Mouse (Mus musculus): ENCODE data around the gene Mdga2. TPM values are rescaled to one million over a fixed set of nuclear protein-coding genes. Genes with fewer than 3 reads are reported as not detected.

The Mdga2 gene
- polyA plus RNA-seq, 1 experiment from 2014 or later: 0.33 TPM

DNA sequence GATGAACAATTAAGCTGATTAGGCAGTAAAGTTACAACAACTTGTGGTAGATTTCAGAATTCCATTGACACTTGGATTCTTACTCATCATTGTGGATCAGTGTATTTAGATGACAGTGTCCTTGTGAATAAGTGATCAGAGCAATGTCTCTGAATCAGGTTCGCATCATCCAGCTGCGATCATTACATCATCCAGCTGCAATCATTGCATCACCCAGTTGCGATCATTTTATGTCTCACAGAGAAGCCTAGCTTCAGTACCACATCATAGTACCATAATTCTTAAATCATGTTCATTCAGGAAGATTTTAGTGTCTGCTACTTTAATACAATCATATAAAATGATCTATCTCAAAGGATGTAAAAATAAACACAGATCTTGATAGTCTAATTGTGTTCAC is 756.8 kb downstream of the Mdga2 start:
- H3K36me3 ChIP-seq (ENCODE audit: control insufficient read depth, insufficient read depth): no peaks in the 10 kb centered on the region
- H3K27ac ChIP-seq (ENCODE audit: low read depth, low read length): no peak overlapping the region
- H3K4me1 ChIP-seq (replicated peaks; ENCODE audit: control insufficient read depth, insufficient read depth, low read length): no peaks in the 10 kb centered on the region
- TF ChIP-seq CTCF (IDR thresholded peaks at IDR 0.05; ENCODE audit: low read depth): no peak
- H3K4me2 ChIP-seq (replicated peaks; ENCODE audit: low read depth): no peak overlapping the region
- H3K4me3 ChIP-seq (ENCODE audit: low read depth, low read length): no peak overlapping the region
- 96% methylated on average over 3 of the region's 3 CpGs for WGBS
- H3K9ac ChIP-seq (ENCODE audit: low read depth, low read length): no peak overlapping the region
- no peaks in the 10 kb centered on the region for H3K9me3 ChIP-seq (ENCODE audit: control insufficient read depth)
- H3K27me3 ChIP-seq (replicated peaks; ENCODE audit: control insufficient read depth, insufficient read depth, low read length): no peaks in the 10 kb centered on the region
- ATAC-seq: no peak

DNA sequence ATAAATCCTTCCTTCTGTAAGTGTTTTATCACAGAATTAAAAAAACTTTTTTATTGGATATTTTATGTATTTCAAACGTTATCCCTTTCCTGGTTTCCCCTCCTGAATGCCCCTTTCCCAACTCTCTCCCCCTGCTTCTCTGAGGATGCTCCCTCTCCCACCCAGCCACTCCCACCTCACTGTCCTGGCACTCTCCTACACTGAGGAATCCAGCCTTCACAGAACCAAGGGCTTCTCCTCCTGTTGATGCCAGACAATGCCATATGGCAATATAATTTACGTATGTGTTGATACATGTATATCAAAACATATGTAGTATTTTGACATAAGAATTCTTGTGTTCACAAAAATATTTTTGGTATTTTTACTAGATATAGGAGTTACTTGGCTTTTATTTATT is 779.0 kb downstream of the Mdga2 start:
- ATAC-seq: no peak
- 66% methylated on average over 2 of the region's 2 CpGs for WGBS

More for the DNA sequence above, 779.0 kb downstream of the Mdga2 start:
- Histone ChIP-seq H3K27me3 (replicated peaks; ENCODE audit: control insufficient read depth, insufficient read depth, low read length) (no peaks in the 10 kb centered on the region), H3K4me1 (replicated peaks; ENCODE audit: control insufficient read depth, insufficient read depth, low read length) (no peaks in the 10 kb centered on the region), H3K4me2 (replicated peaks; ENCODE audit: low read depth) (no peak overlapping the region), H3K9ac (ENCODE audit: low read depth, low read length) (no peak overlapping the region), H3K36me3 (ENCODE audit: control insufficient read depth, insufficient read depth) (no peaks in the 10 kb centered on the region), H3K27ac (ENCODE audit: low read depth, low read length) (no peak overlapping the region), H3K4me3 (ENCODE audit: low read depth, low read length) (no peak overlapping the region), H3K9me3 (ENCODE audit: control insufficient read depth) (no peaks in the 10 kb centered on the region)
- TF ChIP-seq CTCF (IDR thresholded peaks at IDR 0.05; ENCODE audit: low read depth): no peak
